ENCODE assay signal across 8 mouse cellular contexts in genomic region chr17:73950062-73950735, GRCm38 (mm10). TPM values are rescaled to one million over a fixed set of nuclear protein-coding genes. Genes with fewer than 3 reads are reported as not detected.
DNase-seq lines count a peak whose midpoint lies in the region; ATAC-seq and TF ChIP-seq lines count a peak whose summit lies in the region.

Gene Xdh (minus strand): TSS chr17:73950196.

- no peak within 1 kb of the TSS for H3K9ac ChIP-seq in forebrain, embryonic 11.5 days (ENCODE audit: low read length)

- H3K9me3 ChIP-seq in forebrain, embryonic 11.5 days (ENCODE audit: control insufficient read depth, low read length) = no peaks in the 10 kb centered on the region

- H3K27me3 ChIP-seq in thymus, adult 2 months (ENCODE audit: control insufficient read depth, insufficient read depth, low read length) = no peaks in the 10 kb centered on the region
- no peaks in the 10 kb centered on the region for H3K27me3 ChIP-seq in forebrain, embryonic 11.5 days (ENCODE audit: control insufficient read depth, insufficient read depth, low read length)

- peak within 1 kb of the TSS; percentile 28 for H3K4me3 ChIP-seq in thymus, adult 2 months (ENCODE audit: control insufficient read depth, insufficient read depth, low read length)
- H3K4me3 ChIP-seq in forebrain, embryonic 11.5 days (ENCODE audit: low read depth, low read length) = no peak within 1 kb of the TSS

- no peak for ATAC-seq in forebrain, embryonic 11.5 days (replicated peaks; ENCODE audit: low FRiP score)

- TF ChIP-seq CTCF in thymus, adult 2 months (IDR thresholded peaks at IDR 0.05; ENCODE audit: borderline replicate concordance, control insufficient read depth, extremely low read depth, insufficient read depth, low read length, poor library complexity) = no peak

- H3K4me2 ChIP-seq in forebrain, embryonic 11.5 days (ENCODE audit: low read depth, low read length, severe bottlenecking) = no peak within 1 kb of the TSS

- no peak for DNase-seq in thymus, adult 2 months
- no peak for DNase-seq in thymus, postnatal 14 days
- peak; percentile 43 to 50 for DNase-seq in gastrocnemius, adult 8-10 months (ENCODE audit: low spot score in 2 of 2)
- DNase-seq in kidney, adult 8-10 months = peak; percentile 78 to 92
- peak; percentile 50 to 59 for DNase-seq in monocyte, adult 2 months (ENCODE audit: low read depth in 1 of 2, low spot score in 2 of 2)
- DNase-seq in frontal cortex, postnatal 36 days (ENCODE audit: low spot score in 2 of 2) = no peak
- DNase-seq in forebrain, embryonic 11.5 days (ENCODE audit: low spot score) = no peak
- DNase-seq in cerebellum, postnatal 25 days = no peak

- WGBS in thymus, adult 2 months = 73% methylated on average over 13 of the region's 13 CpGs
- 91% methylated on average over 13 of the region's 13 CpGs for WGBS in forebrain, embryonic 11.5 days

- peak within 1 kb of the TSS; percentile 51; the same call in 1 of the 2 replicates for H3K27ac ChIP-seq in thymus, adult 2 months (ENCODE audit: control insufficient read depth, insufficient read depth, low read length)
- no peak within 1 kb of the TSS for H3K27ac ChIP-seq in forebrain, embryonic 11.5 days (ENCODE audit: low read depth, low read length)

- H3K36me3 ChIP-seq in thymus, adult 2 months (ENCODE audit: control insufficient read depth, insufficient read depth, low read length) = no peaks in the 10 kb centered on the region
- no peaks in the 10 kb centered on the region for H3K36me3 ChIP-seq in forebrain, embryonic 11.5 days (ENCODE audit: control insufficient read depth, insufficient read depth, low read length)

- H3K4me1 ChIP-seq in thymus, adult 2 months (replicated peaks; ENCODE audit: control insufficient read depth, insufficient read depth, low read length) = peaks cover 14% of the 10 kb centered on the region
- no peaks in the 10 kb centered on the region for H3K4me1 ChIP-seq in forebrain, embryonic 11.5 days (replicated peaks; ENCODE audit: control insufficient read depth, insufficient read depth, low read length)

- no peak for TF ChIP-seq POLR2A in thymus, adult 2 months (IDR thresholded peaks at IDR 0.05; ENCODE audit: control insufficient read depth, extremely low read depth, insufficient read depth, low read length, poor library complexity)

RNA-seq across cellular contexts. Expression of gene Xdh, which starts in this region (rescaled TPM):
- 25.2 and 26.5 TPM in 2 replicates for polyA plus RNA-seq in thymus, adult 2 months (2012; rRNA removed)
- 10 to 100 TPM; 39.6 to 64.1 (median 43.9) TPM for total RNA-seq in gastrocnemius, adult 8-10 months (2022)
- polyA plus RNA-seq in forebrain, embryonic 11.5 days (2014; fragmentation: Nextera tagmentation; extraction: Ambion mirVana) = 0.11 and 0.21 TPM in 2 replicates

Comparison
In these comparisons a context has a peak if more than half of its experiments do, and no peak if none do; other contexts are left out.
1. RNA of gene Xdh (polyA plus RNA-seq): 25.2 to 26.5 TPM in thymus, adult 2 months; 0.11 to 0.21 TPM in forebrain, embryonic 11.5 days; every median in the first group is over 10 times any median in the second.
2. DNase-seq: peak in gastrocnemius, adult 8-10 months (2 of 2), kidney, adult 8-10 months (2 of 2) and monocyte, adult 2 months (2 of 2); none in thymus, adult 2 months (single experiment), thymus, postnatal 14 days (single experiment), frontal cortex, postnatal 36 days (0 of 2), forebrain, embryonic 11.5 days (single experiment) and cerebellum, postnatal 25 days (0 of 2).